Mouse (Mus musculus): ENCODE results near the gene Chgb. TPM values are rescaled to one million over a fixed set of nuclear protein-coding genes. Genes with fewer than 3 reads are reported as not detected.

Gene Chgb
- 34.1 and 39.6 TPM in 2 replicates for polyA plus RNA-seq (2012; rRNA removed)

GRCm38 (mm10) chr2:132780978-132781377 is at the start of gene Chgb:
Gene Chgb, plus strand, starts transcription at chr2:132781278.

GRCm38 (mm10) chr2:132815608-132816314 is 34.7 kb downstream of the Chgb start, which contains the start of the genes Trmt6 and Mcm8:
Gene Trmt6, minus strand, starts transcription at chr2:132816055.
Gene Mcm8, plus strand, starts transcription at chr2:132816141.

Other genes starting within 250 kb of the Chgb start
- 53.2 and 56.4 TPM in 2 replicates for gene Gpcpd1, start 193.5 kb upstream of the Chgb start, polyA plus RNA-seq (2012; rRNA removed)
- gene Shld1, start 94.3 kb upstream of the Chgb start, polyA plus RNA-seq (2012; rRNA removed): 23.2 and 25.1 TPM in 2 replicates
- 29.4 and 31.0 TPM in 2 replicates for gene Trmt6, start 34.8 kb downstream of the Chgb start, polyA plus RNA-seq (2012; rRNA removed)
- gene Mcm8, start 34.9 kb downstream of the Chgb start, polyA plus RNA-seq (2012; rRNA removed): 6.5 and 7.9 TPM in 2 replicates
- 24.5 and 29.8 TPM in 2 replicates for gene Crls1, start 65.4 kb downstream of the Chgb start, polyA plus RNA-seq (2012; rRNA removed)
- 0.09 and 0.10 TPM in 2 replicates for gene Lrrn4, start 99.6 kb downstream of the Chgb start, polyA plus RNA-seq (2012; rRNA removed)
- gene Fermt1, start 164.6 kb downstream of the Chgb start, polyA plus RNA-seq (2012; rRNA removed): 0.04 and 0.63 TPM in 2 replicates

Measured in central nervous system, embryonic 14 days (tissue).